Mouse (Mus musculus): ENCODE data around the gene Osbpl7.

- no peak for TF ChIP-seq GATA1 (IDR thresholded peaks at IDR 0.05; ENCODE audit: borderline replicate concordance, low read length)
- peak; percentile 34; the same call in 1 of the 2 replicates for TF ChIP-seq FLI1 (IDR thresholded peaks at IDR 0.05; ENCODE audit: low read length)
Measured at GRCm38 (mm10) chr11:97041022-97041899, 9.2 kb upstream of the Osbpl7 start, which contains the start of the genes Lrrc46 and Mrpl10.
